ENCODE assay signal across 8 mouse cellular contexts in the genomic region with DNA sequence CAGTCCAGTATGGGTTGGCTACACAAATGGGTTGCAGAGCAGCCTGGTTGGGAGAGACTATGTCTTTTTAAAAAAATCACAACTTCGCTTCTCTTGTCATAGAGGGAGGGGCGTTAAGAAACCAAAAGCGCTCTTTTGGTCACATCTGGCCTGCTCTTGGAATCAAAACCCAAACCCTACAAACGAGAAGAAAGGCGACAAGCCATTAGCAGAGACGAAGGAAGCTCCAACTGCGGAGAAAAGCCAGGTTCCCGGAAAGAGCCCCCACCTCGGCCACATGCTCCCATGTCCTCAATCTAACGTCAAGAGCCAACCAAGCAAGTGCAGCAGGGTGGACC. TPM values are rescaled to one million over a fixed set of nuclear protein-coding genes. Genes with fewer than 3 reads are reported as not detected.
DNase-seq lines count a peak whose midpoint lies in the region; ATAC-seq lines count a peak whose summit lies in the region.

No protein-coding gene starts in this region.

- peak overlapping the region; percentile 77 to 87 for H3K4me3 ChIP-seq in heart, embryonic 14.5 days (ENCODE audit: control insufficient read depth in 1 of 2, insufficient read depth in 1 of 2, low read depth in 1 of 2, low read length in 2 of 2)
- H3K4me3 ChIP-seq in hindbrain, embryonic 10.5 days: peak overlapping the region; percentile 91
- peak overlapping the region; percentile 65 for H3K4me3 ChIP-seq in midbrain, embryonic 12.5 days

- H3K9ac ChIP-seq in heart, embryonic 14.5 days (ENCODE audit: low read length): peak overlapping the region; percentile 96
- peak overlapping the region; percentile 79 for H3K9ac ChIP-seq in midbrain, embryonic 12.5 days (replicated peaks)

- DNase-seq in heart, postnatal 10 days: no peak
- peak; percentile 40 for DNase-seq in NIH3T3 (ENCODE audit: low read depth)
- no peak for DNase-seq in hindbrain, embryonic 10.5 days (ENCODE audit: low spot score)
- DNase-seq in right cerebral cortex, adult 18-20 months: no peak
- DNase-seq in right cerebral cortex, postnatal 10 days (ENCODE audit: low spot score in 2 of 2): no peak
- no peak for DNase-seq in thymus, postnatal 36 days

- no peaks in the 10 kb centered on the region for H3K27me3 ChIP-seq in heart, embryonic 14.5 days (ENCODE audit: control insufficient read depth, insufficient read depth, low read length)
- H3K27me3 ChIP-seq in hindbrain, embryonic 10.5 days (ENCODE audit: insufficient read depth, poor library complexity, severe bottlenecking): no peaks in the 10 kb centered on the region
- no peaks in the 10 kb centered on the region for H3K27me3 ChIP-seq in midbrain, embryonic 12.5 days

- H3K4me2 ChIP-seq in heart, embryonic 14.5 days (ENCODE audit: low read length): peak overlapping the region; percentile 82
- H3K4me2 ChIP-seq in midbrain, embryonic 12.5 days (replicated peaks): peak overlapping the region; percentile 81

- no peak for ATAC-seq in heart, embryonic 14.5 days (ENCODE audit: insufficient number of reproducible peaks, insufficient read depth, low FRiP score, low read depth)
- no peak for ATAC-seq in midbrain, embryonic 12.5 days (ENCODE audit: low FRiP score, low read depth)

- H3K9me3 ChIP-seq in heart, embryonic 14.5 days (ENCODE audit: control insufficient read depth, low read length): no peaks in the 10 kb centered on the region
- no peaks in the 10 kb centered on the region for H3K9me3 ChIP-seq in hindbrain, embryonic 10.5 days
- H3K9me3 ChIP-seq in midbrain, embryonic 12.5 days: no peaks in the 10 kb centered on the region

- H3K4me1 ChIP-seq in heart, embryonic 14.5 days (ENCODE audit: control insufficient read depth in 2 of 2, insufficient read depth in 2 of 2, low read length in 2 of 2): peaks cover 0 to 15% of the 10 kb centered on the region in 2 experiments; a peak in 2 of 4 replicates
- H3K4me1 ChIP-seq in hindbrain, embryonic 10.5 days (replicated peaks): peaks cover 9% of the 10 kb centered on the region; the same call in 1 of the 2 replicates
- H3K4me1 ChIP-seq in midbrain, embryonic 12.5 days: peaks cover 16% of the 10 kb centered on the region; the same call in 1 of the 2 replicates

- peaks cover 23% of the 10 kb centered on the region for H3K36me3 ChIP-seq in heart, embryonic 14.5 days (ENCODE audit: control insufficient read depth, insufficient read depth, low read length)
- peaks cover 29% of the 10 kb centered on the region for H3K36me3 ChIP-seq in hindbrain, embryonic 10.5 days
- H3K36me3 ChIP-seq in midbrain, embryonic 12.5 days: peaks cover 17% of the 10 kb centered on the region

- under 1% methylated on average over 10 of the region's 10 CpGs for WGBS in heart, embryonic 14.5 days
- WGBS in hindbrain, embryonic 10.5 days: 0% methylated on average over 10 of the region's 10 CpGs
- 2% methylated on average over 10 of the region's 10 CpGs for WGBS in midbrain, embryonic 12.5 days

- intact Hi-C loops in heart, postnatal 10 days (cut with DNase I): loop anchor here (2.0 to 10.0 kb wide), 4 partner anchors 72 to 500 kb away; a partner anchor contains a TSS

- H3K27ac ChIP-seq in heart, embryonic 14.5 days (replicated peaks in 1 of 2; ENCODE audit: control insufficient read depth in 1 of 2, insufficient read depth in 1 of 2, low read depth in 2 of 2, low read length in 2 of 2): peak overlapping the region; percentile 92 to 98
- H3K27ac ChIP-seq in hindbrain, embryonic 10.5 days: peak overlapping the region; percentile 93
- H3K27ac ChIP-seq in midbrain, embryonic 12.5 days (replicated peaks): peak overlapping the region; percentile 89

RNA-seq across cellular contexts. Expression of a gene that starts 1.2 kb away (rescaled TPM):
- 32.2 and 36.6 TPM in 2 replicates for polyA plus RNA-seq in heart, embryonic 14.5 days (2014; fragmentation: Nextera tagmentation; extraction: Ambion mirVana)
- 10 to 100 TPM; 51.4 to 58.3 TPM for total RNA-seq in heart, postnatal 10 days (2021)
- 30.4 and 31.1 TPM in 2 replicates for polyA plus RNA-seq in hindbrain, embryonic 10.5 days (2016; fragmentation: Nextera tagmentation; extraction: Ambion mirVana)
- 34.7 and 36.2 TPM in 2 replicates for polyA plus RNA-seq in midbrain, embryonic 12.5 days (2016; fragmentation: Nextera tagmentation; extraction: Ambion mirVana)

RNA-seq across cellular contexts. Expression of a gene that starts 8.8 kb away (rescaled TPM):
- 23.4 and 24.3 TPM in 2 replicates for polyA plus RNA-seq in heart, embryonic 14.5 days (2014; fragmentation: Nextera tagmentation; extraction: Ambion mirVana)
- total RNA-seq in heart, postnatal 10 days (2021): 10 to 100 TPM; 25.5 to 27.1 TPM
- polyA plus RNA-seq in hindbrain, embryonic 10.5 days (2016; fragmentation: Nextera tagmentation; extraction: Ambion mirVana): 30.3 and 38.4 TPM in 2 replicates
- polyA plus RNA-seq in midbrain, embryonic 12.5 days (2016; fragmentation: Nextera tagmentation; extraction: Ambion mirVana): 44.0 and 44.9 TPM in 2 replicates
